In genomic region chr3:87649063-87649462, GRCm38 (mm10) we compare ENCODE assay signal across 29 mouse cellular contexts.
"Had no signal": no experiment of that assay in that cellular context is flagged by ENCODE, and none has a peak within 500 bp of the region (broad histone marks: within the 10 kb centered on the region; RNA-seq: fewer than 3 reads in every experiment).

No protein-coding gene starts in this region.

- H3K9ac ChIP-seq: embryonic facial prominence, embryonic 12.5 days; embryonic facial prominence, embryonic 13.5 days; embryonic facial prominence, embryonic 15.5 days; forebrain, embryonic 12.5 days; forebrain, embryonic 13.5 days; forebrain, embryonic 15.5 days; forebrain, postnatal 0 days had no signal

- H3K27me3 ChIP-seq: embryonic facial prominence, embryonic 12.5 days; embryonic facial prominence, embryonic 13.5 days; embryonic facial prominence, embryonic 15.5 days; forebrain, embryonic 12.5 days; forebrain, embryonic 13.5 days; forebrain, embryonic 15.5 days had no signal

- H3K4me1 ChIP-seq: embryonic facial prominence, embryonic 10.5 days; embryonic facial prominence, embryonic 12.5 days; embryonic facial prominence, embryonic 13.5 days; embryonic facial prominence, embryonic 15.5 days; forebrain, embryonic 10.5 days; forebrain, embryonic 13.5 days had no signal

- H3K9me3 ChIP-seq: embryonic facial prominence, embryonic 10.5 days; embryonic facial prominence, embryonic 12.5 days; embryonic facial prominence, embryonic 13.5 days; embryonic facial prominence, embryonic 15.5 days; forebrain, embryonic 10.5 days; forebrain, embryonic 12.5 days; forebrain, embryonic 13.5 days; forebrain, embryonic 15.5 days had no signal

- H3K4me3 ChIP-seq: embryonic facial prominence, embryonic 10.5 days; embryonic facial prominence, embryonic 12.5 days; embryonic facial prominence, embryonic 13.5 days; embryonic facial prominence, embryonic 15.5 days; erythroblast, embryonic 14.5 days; forebrain, embryonic 10.5 days; forebrain, embryonic 12.5 days; forebrain, embryonic 13.5 days; forebrain, embryonic 15.5 days; gastrocnemius, adult 2 months; heart, adult 2 months had no signal

- H3K36me3 ChIP-seq: embryonic facial prominence, embryonic 12.5 days; embryonic facial prominence, embryonic 13.5 days; embryonic facial prominence, embryonic 15.5 days; forebrain, embryonic 12.5 days; forebrain, embryonic 15.5 days had no signal

- DNase-seq: cerebellum, adult 2 months; cerebellum, adult 8-10 months; cerebellum, adult 9-10 months; cerebellum, adult 9-11 months; cerebellum, postnatal 10 days; cerebellum, postnatal 14 days; cerebellum, postnatal 25 days; cerebellum, postnatal 36 days; embryo, embryonic 11 days; forebrain, postnatal 0 days; gastrocnemius, adult 2 months; gastrocnemius, postnatal 10 days; gastrocnemius, postnatal 14 days; gastrocnemius, postnatal 25 days; gastrocnemius, postnatal 36 days; heart, adult 11 months; heart, adult 18-20 months; heart, adult 2 months had no signal

- H3K4me2 ChIP-seq: embryonic facial prominence, embryonic 12.5 days; embryonic facial prominence, embryonic 13.5 days; embryonic facial prominence, embryonic 15.5 days; forebrain, embryonic 12.5 days; forebrain, embryonic 13.5 days; forebrain, embryonic 15.5 days had no signal

- H3K27ac ChIP-seq: embryonic facial prominence, embryonic 10.5 days; embryonic facial prominence, embryonic 12.5 days; embryonic facial prominence, embryonic 13.5 days; embryonic facial prominence, embryonic 15.5 days; forebrain, embryonic 10.5 days; forebrain, embryonic 12.5 days; forebrain, embryonic 13.5 days; forebrain, embryonic 15.5 days; gastrocnemius, adult 2 months; heart, adult 2 months had no signal

- ATAC-seq: forebrain, embryonic 13.5 days; forebrain, embryonic 14.5 days; forebrain, embryonic 15.5 days; forebrain, embryonic 16.5 days; forebrain, postnatal 0 days had no signal
